In genomic region chr6:48566312-48566711, GRCm38 (mm10) we compare ENCODE assay signal across 8 mouse cellular contexts. TPM values are rescaled to one million over a fixed set of nuclear protein-coding genes. Genes with fewer than 3 reads are reported as not detected.
A peak's percentile ranks its signal among the peaks of the same experiment; 100 is the strongest.
DNase-seq lines count a peak whose midpoint lies in the region; ATAC-seq lines count a peak whose summit lies in the region.
"Had no signal": no experiment of that assay in that cellular context is flagged by ENCODE, and none has a peak within 500 bp of the region (broad histone marks: within the 10 kb centered on the region; RNA-seq: fewer than 3 reads in every experiment).

No protein-coding gene starts in this region.

- ATAC-seq in monocyte, adult 5-6 weeks (replicated peaks; ENCODE audit: insufficient number of reproducible peaks, low FRiP score, low TSS enrichment, poor library complexity, severe bottlenecking): no peak

- DNase-seq in 3T3-L1 (ENCODE audit: low read depth, low spot score) (peak; percentile 71), adipocyte (ENCODE audit: low spot score) (peak; percentile 84)
- DNase-seq in heart, adult 8-10 months (ENCODE audit: low spot score): peak; percentile 84
- peak; percentile 92 to 93 for DNase-seq in kidney, postnatal 25 days
- no peak for DNase-seq in thymus, postnatal 0 days (ENCODE audit: low spot score)
- DNase-seq in spleen, postnatal 10 days (ENCODE audit: low spot score in 2 of 2): no peak
- DNase-seq: liver, embryonic 13.5 days had no signal

RNA-seq across cellular contexts. Expression of gene Rarres2, which starts 6.3 kb away (rescaled TPM):
- 100 to 1,000 TPM in 1 of 4 experiments, 10 to 100 TPM in 3; 62.1 to 108 (median 77.5) TPM for total RNA-seq in heart, adult 8-10 months (2022)
- not detected in 3 replicates for total RNA-seq in monocyte, adult 5-6 weeks (2017)
- polyA plus RNA-seq in thymus, postnatal 0 days (2015; fragmentation: Nextera tagmentation; extraction: Ambion mirVana): 14.9 and 18.0 TPM in 2 replicates

RNA-seq across cellular contexts. Expression of gene Lrrc61, which starts 11.7 kb away (rescaled TPM):
- 10 to 100 TPM; 17.7 to 20.1 (median 18.8) TPM for total RNA-seq in heart, adult 8-10 months (2022)
- 11.2 to 24.6 TPM (median 14.3 TPM) in 3 replicates for total RNA-seq in monocyte, adult 5-6 weeks (2017)
- polyA plus RNA-seq in thymus, postnatal 0 days (2015; fragmentation: Nextera tagmentation; extraction: Ambion mirVana): 6.1 and 6.8 TPM in 2 replicates

RNA-seq across cellular contexts. Expression of gene Gm45021, which starts 23.1 kb away (rescaled TPM):
- total RNA-seq in heart, adult 8-10 months (2022): not detected
- total RNA-seq in monocyte, adult 5-6 weeks (2017): not detected in 3 replicates
- polyA plus RNA-seq in thymus, postnatal 0 days (2015; fragmentation: Nextera tagmentation; extraction: Ambion mirVana): 0.48 TPM in 1 of 2 replicates, not detected in the other
- polyA plus RNA-seq: liver, embryonic 13.5 days had no signal

RNA-seq across cellular contexts. Expression of gene Repin1, which starts 27.4 kb away (rescaled TPM):
- 10 to 100 TPM; 35.5 to 40.9 (median 36.3) TPM for total RNA-seq in heart, adult 8-10 months (2022)
- total RNA-seq in monocyte, adult 5-6 weeks (2017): 0.85 to 5.5 TPM (median 2.1 TPM) in 3 replicates
- 15.5 and 15.6 TPM in 2 replicates for polyA plus RNA-seq in thymus, postnatal 0 days (2015; fragmentation: Nextera tagmentation; extraction: Ambion mirVana)

RNA-seq across cellular contexts. Expression of gene Gm44965, which starts 27.4 kb away (rescaled TPM):
- total RNA-seq in heart, adult 8-10 months (2022): 1 to 10 TPM in 2 of 4 experiments, not detected in 2; 1.0 to 2.8 TPM
- total RNA-seq in monocyte, adult 5-6 weeks (2017): 7.7 TPM in 1 of 3 replicates, not detected in the others
- polyA plus RNA-seq in thymus, postnatal 0 days (2015; fragmentation: Nextera tagmentation; extraction: Ambion mirVana): not detected in 2 replicates
- polyA plus RNA-seq: liver, embryonic 13.5 days had no signal

Comparison
In these comparisons a context has a peak if more than half of its experiments do, and no peak if none do; other contexts are left out.
1. DNase-seq: peak in 3T3-L1 (single experiment), adipocyte (single experiment), heart, adult 8-10 months (single experiment) and kidney, postnatal 25 days (2 of 2); none in thymus, postnatal 0 days (single experiment) and spleen, postnatal 10 days (0 of 2).
2. RNA of gene Rarres2, which starts 6.3 kb away (total RNA-seq): 62.1 to 108 TPM in heart, adult 8-10 months; not detected in monocyte, adult 5-6 weeks; every median in the first group is over 10 times any median in the second.